Mouse (Mus musculus) neural tube, embryonic 10.5 days (tissue): ENCODE data around the gene Btbd9.

ENCODE experiments used
- DNase-seq: peaks from one replicate; pipeline ENCODE4 v3.0.0-alpha.2; 2017; ENCODE audit warnings: low spot score; ENCODE audit errors: extremely low spot score

The Btbd9 gene

DNA sequence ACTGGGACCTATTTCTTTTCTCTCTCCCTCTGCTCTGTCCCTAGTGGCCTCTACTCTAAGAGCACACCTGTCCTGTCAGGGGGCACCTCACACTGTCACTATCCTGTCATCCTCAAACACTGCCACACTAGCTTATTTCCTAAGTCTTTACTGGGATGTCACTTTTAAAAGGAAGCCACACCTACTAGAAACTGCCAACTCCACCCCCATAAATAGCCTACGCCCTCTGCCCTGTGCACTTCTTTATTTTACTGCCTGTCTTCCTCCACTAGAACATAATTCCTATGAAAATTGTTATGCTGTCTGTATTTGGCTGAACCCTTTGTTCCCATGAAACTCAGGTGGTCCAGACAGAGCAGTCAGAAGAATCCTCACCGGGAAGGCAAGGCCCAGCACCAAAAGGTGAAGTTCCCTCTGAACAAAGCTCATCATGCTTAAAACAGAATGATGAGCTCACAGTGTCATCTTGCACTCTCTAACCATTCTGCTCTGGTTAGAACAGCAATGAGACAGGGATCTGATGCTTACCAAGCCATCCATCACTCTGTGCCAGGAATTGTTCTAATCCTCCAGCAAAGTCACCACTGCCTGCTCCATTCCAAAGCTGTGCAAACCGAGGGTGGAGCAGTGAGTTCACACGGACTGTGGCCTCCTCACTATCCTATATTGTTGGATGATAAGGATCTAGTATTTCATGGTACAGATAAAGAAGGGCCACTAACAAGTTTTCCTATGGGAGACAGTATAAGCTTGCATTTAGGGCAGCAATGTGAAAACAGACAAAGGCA is 91.0 kb downstream of the Btbd9 start:
- DNase-seq, result no peak

DNA sequence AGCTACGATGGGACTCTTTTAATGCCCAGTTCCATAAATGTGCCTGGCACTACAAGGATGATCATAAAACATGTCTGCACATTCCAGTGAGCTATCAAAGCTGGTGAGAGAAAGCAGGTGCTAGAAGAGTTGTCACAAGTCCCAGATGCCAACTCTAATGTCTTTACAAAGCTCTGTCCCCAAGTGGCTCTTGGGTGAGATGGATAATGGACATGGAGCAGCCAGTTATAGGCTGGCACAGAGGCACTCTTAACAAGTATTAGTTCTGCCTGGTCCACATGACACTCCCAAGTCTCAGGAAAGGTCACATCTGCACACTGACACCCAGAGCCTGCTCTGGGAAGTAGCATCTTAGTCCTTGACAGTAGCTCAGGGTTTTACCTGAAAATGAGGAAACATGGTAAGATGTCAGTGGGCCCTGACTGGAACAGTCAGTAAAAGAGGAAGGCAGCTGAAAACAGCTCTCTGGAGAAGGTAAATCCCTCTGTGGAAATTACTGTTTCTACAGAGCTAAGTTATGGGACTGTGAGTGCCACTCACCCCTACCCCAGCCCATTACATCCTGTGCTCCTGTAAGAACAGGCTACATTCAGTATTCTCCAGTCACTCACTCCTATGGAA is 91.7 kb downstream of the Btbd9 start:
- DNase-seq, result no peak

- no peak for DNase-seq
These were observed 94.5 kb downstream of the Btbd9 start for GRCm38 (mm10) chr17:30481766-30482165.

DNA sequence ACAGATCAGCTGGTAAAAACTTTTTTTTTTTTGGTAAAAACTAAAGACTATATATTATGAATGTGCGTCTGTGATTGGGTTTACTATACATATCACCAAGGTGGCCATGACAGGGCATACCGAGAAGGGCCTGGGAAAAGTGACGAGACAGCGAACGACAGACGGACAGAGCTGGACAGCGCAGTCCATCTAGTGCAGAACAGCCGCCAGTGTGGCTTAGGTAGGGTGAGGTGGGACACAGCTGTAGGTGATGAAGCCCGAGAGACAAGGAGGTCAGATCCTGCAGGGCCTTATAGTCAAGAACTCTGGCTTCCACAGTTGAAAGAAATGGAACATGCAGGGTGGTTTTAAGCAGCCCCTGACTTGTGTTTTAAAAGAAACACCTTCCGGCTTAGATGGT is 94.9 kb downstream of the Btbd9 start:
- no peak for DNase-seq

DNA sequence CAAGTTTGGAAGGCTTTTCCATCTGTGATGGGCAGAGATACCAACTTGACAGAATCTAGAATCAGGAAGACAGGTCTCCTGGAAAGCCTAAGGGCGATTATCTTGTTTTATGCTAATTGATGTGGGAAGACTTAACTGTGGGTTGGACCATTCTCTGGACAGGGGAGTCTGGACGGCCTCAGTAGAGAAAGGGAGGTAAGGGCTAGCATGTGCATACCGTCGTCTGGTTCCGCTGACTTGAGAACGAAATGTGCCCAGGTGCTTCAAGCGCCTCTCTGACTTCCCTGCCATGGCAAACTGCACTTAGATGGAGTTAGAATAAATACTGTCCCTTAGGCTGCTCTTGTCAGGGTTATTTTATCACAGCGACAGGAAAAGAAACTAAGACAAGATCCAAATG is 95.9 kb downstream of the Btbd9 start:
- DNase-seq, result no peak

DNA sequence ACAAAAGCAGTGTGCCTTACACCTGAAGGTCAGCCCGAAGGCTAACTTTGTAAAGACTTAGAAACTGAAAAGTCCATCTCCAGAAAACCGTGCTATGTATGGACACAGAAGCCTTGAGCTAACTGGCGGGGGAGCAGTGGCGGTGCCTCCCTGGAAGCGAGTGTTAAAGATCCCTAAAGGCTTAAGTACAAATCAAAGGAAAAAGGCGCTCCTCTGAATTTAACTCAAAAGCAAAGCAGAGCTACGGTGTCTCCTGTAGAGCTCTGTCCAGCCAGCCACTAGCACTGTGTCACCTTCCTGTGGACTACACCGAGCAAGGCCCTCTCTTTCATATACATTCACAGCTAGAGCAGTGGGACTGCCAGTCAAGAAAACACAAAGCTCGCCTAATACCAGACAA is 98.1 kb downstream of the Btbd9 start:
- no peak for DNase-seq

GRCm38 (mm10) chr17:30474561-30474960 is 101.7 kb downstream of the Btbd9 start:
- DNase-seq, result no peak

- DNase-seq, result no peak
These were observed 103.5 kb downstream of the Btbd9 start for GRCm38 (mm10) chr17:30472776-30473175.

- DNase-seq, result no peak
These were observed 104.8 kb downstream of the Btbd9 start for GRCm38 (mm10) chr17:30471512-30471911.

- DNase-seq, result no peak
These were observed 105.5 kb downstream of the Btbd9 start for GRCm38 (mm10) chr17:30470790-30471189.

DNA sequence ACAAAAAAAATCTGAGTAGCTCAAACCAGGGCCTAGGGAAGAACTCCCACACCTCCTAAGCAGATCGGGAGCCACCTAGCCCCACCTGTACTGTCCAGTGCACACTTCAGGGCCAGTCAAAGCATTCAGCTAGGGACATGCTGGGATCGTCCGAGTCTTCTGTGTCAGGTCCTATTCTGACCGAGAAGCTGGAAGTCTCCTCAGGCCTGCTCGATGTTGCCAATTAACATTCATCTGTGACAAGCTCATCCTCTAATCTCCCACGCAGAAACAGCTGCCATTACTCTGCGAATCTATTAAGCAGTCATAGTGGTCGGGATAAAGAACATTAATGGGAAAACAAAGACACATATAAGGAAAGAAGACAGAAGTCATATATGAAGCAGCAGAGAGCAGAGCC is 106.0 kb downstream of the Btbd9 start:
- no peak for DNase-seq

- no peak for DNase-seq
These were observed 106.7 kb downstream of the Btbd9 start for GRCm38 (mm10) chr17:30469511-30470076.

DNA sequence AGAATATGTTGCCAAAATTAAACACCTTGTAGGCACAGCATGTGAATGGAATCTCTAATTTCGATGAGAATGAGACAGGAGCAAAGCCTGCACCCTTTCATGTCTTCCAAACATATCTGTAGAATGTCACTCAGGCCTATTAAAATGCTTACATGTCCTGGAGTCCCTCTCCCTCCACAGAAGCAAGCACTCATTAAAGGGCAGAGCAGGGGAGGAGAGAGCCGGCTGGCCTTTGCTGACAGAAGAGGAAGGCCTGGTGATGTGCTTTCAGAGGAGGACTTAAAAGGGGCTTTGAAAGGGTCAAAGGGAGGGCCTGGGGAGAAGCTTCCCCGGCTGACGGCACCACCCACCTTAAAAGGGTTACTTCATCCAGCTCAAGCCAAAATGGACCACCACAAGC is 107.9 kb downstream of the Btbd9 start:
- DNase-seq, result no peak

- DNase-seq, result no peak
These were observed 108.6 kb downstream of the Btbd9 start for GRCm38 (mm10) chr17:30467566-30468213.

DNA sequence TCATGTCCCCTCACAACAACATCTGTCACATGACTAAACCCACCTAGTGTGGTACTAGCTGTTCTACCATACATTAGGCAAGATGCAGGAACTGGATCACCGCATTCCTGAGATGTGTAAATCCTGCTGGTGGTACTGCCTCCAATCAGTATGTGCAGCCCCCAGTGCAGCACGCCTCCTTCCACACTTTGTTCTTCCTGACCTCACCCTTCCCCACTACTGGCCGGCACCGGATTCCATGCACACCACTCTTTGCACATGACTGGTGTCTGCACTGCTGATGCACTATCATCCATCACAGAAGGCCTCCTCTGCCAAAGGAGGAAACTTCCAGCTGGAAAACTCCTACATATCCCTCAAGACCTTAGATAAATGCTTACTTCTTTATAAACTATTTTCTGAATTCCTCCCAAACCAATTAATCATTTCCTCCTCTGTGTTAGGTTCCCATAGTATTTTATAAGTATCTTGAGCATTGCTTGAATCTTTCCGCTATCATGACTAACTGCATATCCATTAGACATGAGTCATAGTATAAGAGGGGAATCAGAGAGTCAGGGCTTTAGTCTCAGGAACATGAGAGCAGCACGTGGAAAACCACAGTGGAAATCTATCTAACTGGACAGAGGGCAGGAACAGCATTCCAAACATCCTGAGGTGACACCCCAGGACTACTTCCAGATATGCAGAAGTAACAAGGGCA is 111.1 kb downstream of the Btbd9 start:
- DNase-seq, result no peak

GRCm38 (mm10) chr17:30464240-30464745 is 112.0 kb downstream of the Btbd9 start:
- no peak for DNase-seq

DNA sequence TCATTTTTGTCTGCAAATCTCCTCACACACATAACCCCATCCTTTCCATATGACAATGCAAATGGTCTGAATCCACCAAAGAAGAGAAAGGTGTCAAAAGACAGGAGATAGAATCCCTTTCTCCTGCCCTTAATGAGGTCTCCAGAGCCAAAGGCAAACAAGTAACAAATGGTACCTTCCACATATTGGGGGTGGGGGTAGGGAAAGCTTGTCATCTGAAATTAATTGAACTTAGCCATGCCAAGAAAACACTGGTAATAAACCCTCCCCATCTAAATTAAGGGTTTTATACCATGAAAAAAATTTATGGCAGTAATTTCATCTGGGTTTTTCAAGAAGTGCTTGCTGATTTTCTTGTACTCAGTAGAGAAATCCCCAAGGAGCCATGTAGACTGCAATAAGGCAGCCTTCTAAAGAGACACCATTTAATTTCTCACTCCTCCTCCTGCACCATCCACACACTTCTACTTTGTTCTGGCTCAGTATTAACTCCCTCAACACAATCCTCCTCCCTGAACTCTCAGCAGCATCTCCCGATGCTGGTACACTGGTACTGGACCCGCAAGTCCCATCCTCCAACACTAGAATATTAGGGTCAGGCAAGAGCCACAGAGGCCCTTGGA is 115.5 kb downstream of the Btbd9 start:
- no peak for DNase-seq

DNA sequence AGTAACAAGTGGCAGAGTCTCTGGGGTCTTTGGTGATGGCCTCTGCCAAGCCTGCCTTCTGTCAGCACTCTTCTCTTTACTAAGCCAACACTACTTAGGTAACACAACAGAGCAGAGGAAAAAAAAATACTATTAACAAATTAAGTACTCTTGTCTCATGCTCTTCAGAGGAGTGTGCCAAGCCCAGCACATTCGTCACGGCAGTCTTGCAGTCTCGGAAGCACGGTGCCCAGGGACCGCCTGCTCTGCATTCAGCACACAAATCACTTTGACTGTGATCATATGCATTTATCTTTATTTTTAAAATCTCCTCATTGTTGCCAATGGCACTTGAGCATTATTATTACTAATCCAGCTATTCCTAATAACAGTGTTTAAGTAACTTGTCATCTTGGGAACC is 116.6 kb downstream of the Btbd9 start:
- no peak for DNase-seq

DNA sequence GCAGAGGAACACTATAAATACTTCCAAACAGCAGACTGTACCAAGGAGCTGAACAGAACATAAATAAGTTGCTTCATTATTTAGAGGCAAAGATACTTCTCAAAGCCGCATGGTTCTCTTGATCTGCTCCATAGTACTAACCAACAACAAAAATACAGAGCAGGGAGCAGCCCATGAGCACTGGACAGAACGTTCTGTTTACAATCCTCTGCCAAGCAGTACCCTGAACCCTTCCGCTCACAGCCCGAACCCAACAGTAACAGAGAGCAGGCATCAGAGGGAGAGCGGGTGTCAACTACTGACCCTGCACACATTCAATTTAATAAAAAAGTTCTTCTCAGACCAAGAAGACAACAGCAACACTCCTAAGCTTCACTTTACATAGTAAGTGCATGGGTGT is 117.4 kb downstream of the Btbd9 start:
- DNase-seq, result no peak

DNA sequence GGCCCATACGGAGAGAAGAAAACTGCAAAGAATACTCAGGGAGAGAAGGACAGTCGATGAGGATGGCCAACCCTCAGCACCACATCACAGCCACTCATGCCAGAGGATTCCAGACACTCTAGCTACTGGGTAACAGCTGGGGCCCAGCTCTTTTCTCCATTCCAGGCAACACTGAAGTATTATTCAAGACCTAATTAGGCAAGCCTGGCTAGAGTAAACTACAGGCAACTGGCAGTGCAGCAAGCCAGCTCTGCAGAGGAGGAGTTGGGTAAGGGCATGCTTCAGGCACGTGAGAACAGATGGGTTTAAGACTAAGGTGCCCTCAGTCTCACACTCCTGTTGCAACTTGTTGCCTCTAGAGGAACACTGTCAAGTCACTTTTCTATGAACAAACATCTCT is 118.0 kb downstream of the Btbd9 start:
- no peak for DNase-seq

- no peak for DNase-seq
These were observed 118.8 kb downstream of the Btbd9 start for GRCm38 (mm10) chr17:30457486-30457885.
